Mouse (Mus musculus): ENCODE data around the gene Hirip3. TPM values are rescaled to one million over a fixed set of nuclear protein-coding genes. Genes with fewer than 3 reads are reported as not detected.
"Not testable (repeated sequence)": the region's sequence is repeated elsewhere in the genome, so short reads cannot be mapped to it uniquely, and the experiment has no call there.

Hirip3 gene
- polyA plus RNA-seq, 1 experiment from 2014 or later, result 23.4 TPM

GRCm38 (mm10) chr7:126883731-126884181 lies 22.0 kb downstream of the Hirip3 start:
- no peak for DNase-seq (ENCODE audit: low spot score)
- Histone ChIP-seq H3K9me3 (ENCODE audit: control insufficient read depth, low read length) (no peaks in the 10 kb centered on the region), H3K27ac (ENCODE audit: low read depth, low read length) (peak overlapping the region; percentile 89; the same call in 1 of the 2 replicates), H3K36me3 (ENCODE audit: control insufficient read depth, insufficient read depth, low read length) (peaks cover 9% of the 10 kb centered on the region; the same call in 1 of the 2 replicates), H3K4me2 (ENCODE audit: low read depth) (peak overlapping the region; percentile 100), H3K9ac (ENCODE audit: low read length) (peak overlapping the region; percentile 86), H3K27me3 (ENCODE audit: control insufficient read depth, insufficient read depth, low read length) (no peaks in the 10 kb centered on the region), H3K4me3 (ENCODE audit: low read depth, low read length) (peak overlapping the region; percentile 85), H3K4me1 (ENCODE audit: control insufficient read depth, insufficient read depth, low read length) (peaks cover 22% of the 10 kb centered on the region)
- ATAC-seq (ENCODE audit: insufficient read depth, low FRiP score, low TSS enrichment), result no peak; the same call in 1 of the 2 replicates
- WGBS, result under 1% methylated on average over 14 of the region's 15 CpGs

GRCm38 (mm10) chr7:126884286-126885164 lies 22.8 kb downstream of the Hirip3 start, which contains the start of gene Taok2:
Gene Taok2, minus strand, starts transcription at chr7:126884703.
- Histone ChIP-seq H3K4me2 (ENCODE audit: low read depth) (peak within 1 kb of the TSS; percentile 100), H3K27me3 (ENCODE audit: control insufficient read depth, insufficient read depth, low read length) (no peaks in the 10 kb centered on the region), H3K9ac (ENCODE audit: low read length) (peak within 1 kb of the TSS; percentile 86), H3K9me3 (ENCODE audit: control insufficient read depth, low read length) (no peaks in the 10 kb centered on the region), H3K36me3 (ENCODE audit: control insufficient read depth, insufficient read depth, low read length) (peaks cover 7% of the 10 kb centered on the region; the same call in 1 of the 2 replicates), H3K4me1 (ENCODE audit: control insufficient read depth, insufficient read depth, low read length) (peaks cover 22% of the 10 kb centered on the region), H3K4me3 (ENCODE audit: low read depth, low read length) (peak within 1 kb of the TSS; percentile 85), H3K27ac (ENCODE audit: low read depth, low read length) (peak within 1 kb of the TSS; percentile 89)
- peak; percentile 100 for DNase-seq (ENCODE audit: low spot score)
- under 1% methylated on average over 56 of the region's 56 CpGs for WGBS
- ATAC-seq (ENCODE audit: insufficient read depth, low FRiP score, low TSS enrichment), result peak; percentile 95

DNA sequence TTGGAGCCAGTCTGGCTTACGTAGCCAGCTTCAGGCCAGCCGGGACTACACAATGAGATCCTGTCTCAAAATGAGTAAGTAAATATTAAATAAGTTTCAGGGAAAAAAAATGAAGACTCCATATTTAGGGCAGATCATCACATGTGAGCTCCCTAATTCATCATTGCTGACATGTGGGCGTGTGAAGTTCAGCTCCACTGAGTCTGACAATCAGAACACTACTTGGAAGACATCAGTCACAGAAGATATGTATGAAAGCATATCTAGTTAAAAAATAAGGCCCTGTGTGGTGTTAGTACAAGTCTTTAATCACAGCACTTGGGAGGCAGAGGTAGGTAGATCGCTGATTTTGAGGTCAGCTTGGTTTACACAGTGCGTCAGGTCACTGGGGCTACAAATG lies 25.5 kb downstream of the Hirip3 start:
- Histone ChIP-seq H3K27ac (ENCODE audit: low read depth, low read length) (no peak overlapping the region), H3K27me3 (ENCODE audit: control insufficient read depth, insufficient read depth, low read length) (no peaks in the 10 kb centered on the region), H3K4me1 (ENCODE audit: control insufficient read depth, insufficient read depth, low read length) (peaks cover 14% of the 10 kb centered on the region), H3K9ac (ENCODE audit: low read length) (no peak overlapping the region), H3K4me2 (ENCODE audit: low read depth) (no peak overlapping the region), H3K9me3 (ENCODE audit: control insufficient read depth, low read length) (no peaks in the 10 kb centered on the region), H3K36me3 (ENCODE audit: control insufficient read depth, insufficient read depth, low read length) (no peaks in the 10 kb centered on the region), H3K4me3 (ENCODE audit: low read depth, low read length) (no peak overlapping the region)
- no peak for DNase-seq (ENCODE audit: low spot score)
- ATAC-seq (ENCODE audit: insufficient read depth, low FRiP score, low TSS enrichment), result no peak
- WGBS, result 81% methylated on average over 5 of the region's 5 CpGs

DNA sequence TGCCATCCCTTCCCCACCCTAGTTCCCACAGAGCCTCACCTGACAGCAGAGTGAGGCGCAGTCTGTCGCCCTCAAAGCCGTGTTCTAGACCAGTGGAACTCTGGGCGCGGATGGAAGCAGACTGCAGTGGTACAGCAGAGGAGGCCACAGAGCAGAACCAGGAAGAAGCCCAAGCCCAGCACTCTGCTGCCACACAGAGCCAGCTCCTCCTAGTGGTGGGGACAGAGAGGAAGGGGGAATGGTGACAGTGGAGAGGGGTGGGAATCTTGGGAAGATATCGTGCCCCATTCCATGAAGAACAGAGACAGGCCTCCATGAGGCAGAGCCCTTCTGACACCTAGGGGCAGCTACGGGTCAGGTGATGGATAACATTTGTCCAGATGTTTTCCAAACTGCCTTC lies 27.1 kb downstream of the Hirip3 start:
- H3K27ac ChIP-seq (ENCODE audit: low read depth, low read length), result no peak overlapping the region

DNA sequence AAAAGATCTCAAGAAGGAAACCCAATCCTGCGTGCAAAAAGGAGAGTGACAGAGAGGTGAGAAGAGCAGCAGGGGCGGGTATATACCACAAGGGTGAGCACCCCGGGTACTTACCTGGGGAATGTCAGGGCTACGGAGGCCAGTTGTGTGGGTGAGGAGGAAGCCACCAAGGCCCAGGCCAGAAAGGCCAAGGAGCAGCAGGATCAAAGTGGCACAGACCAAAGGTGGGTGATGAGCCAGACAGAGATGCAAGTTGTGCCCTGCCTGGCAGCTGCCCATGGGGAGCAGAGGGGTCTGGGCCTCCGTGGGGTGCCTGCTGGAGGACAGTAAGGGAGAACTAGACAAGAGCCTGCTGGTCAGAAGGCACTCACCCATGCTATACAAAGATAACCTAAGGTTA lies 35.1 kb downstream of the Hirip3 start:
- no peak overlapping the region for H3K27ac ChIP-seq (ENCODE audit: low read depth, low read length)
- 0 out of 2 replicates have a peak, but pooled peaks cover 4% of the 10 kb centered on the region for H3K4me1 ChIP-seq (ENCODE audit: control insufficient read depth, insufficient read depth, low read length)
- no peak overlapping the region for H3K4me3 ChIP-seq (ENCODE audit: low read depth, low read length)
- H3K9me3 ChIP-seq (ENCODE audit: control insufficient read depth, low read length), result no peaks in the 10 kb centered on the region
- no peak for ATAC-seq (ENCODE audit: insufficient read depth, low FRiP score, low TSS enrichment)
- H3K27me3 ChIP-seq (ENCODE audit: control insufficient read depth, insufficient read depth, low read length), result no peaks in the 10 kb centered on the region
- H3K9ac ChIP-seq (ENCODE audit: low read length), result no peak overlapping the region
- no peak overlapping the region for H3K4me2 ChIP-seq (ENCODE audit: low read depth)
- WGBS, result 91% methylated on average over 5 of the region's 5 CpGs
- no peak for DNase-seq (ENCODE audit: low spot score)
- H3K36me3 ChIP-seq (ENCODE audit: control insufficient read depth, insufficient read depth, low read length), result no peaks in the 10 kb centered on the region

More for the DNA sequence above, 27.1 kb downstream of the Hirip3 start:
- Histone ChIP-seq H3K9ac (ENCODE audit: low read length) (no peak overlapping the region), H3K27me3 (ENCODE audit: control insufficient read depth, insufficient read depth, low read length) (no peaks in the 10 kb centered on the region), H3K36me3 (ENCODE audit: control insufficient read depth, insufficient read depth, low read length) (no peaks in the 10 kb centered on the region), H3K9me3 (ENCODE audit: control insufficient read depth, low read length) (no peaks in the 10 kb centered on the region), H3K4me2 (ENCODE audit: low read depth) (no peak overlapping the region), H3K4me3 (ENCODE audit: low read depth, low read length) (no peak overlapping the region), H3K4me1 (ENCODE audit: control insufficient read depth, insufficient read depth, low read length) (no peaks in the 10 kb centered on the region)
- DNase-seq (ENCODE audit: low spot score) (no peak), ATAC-seq (ENCODE audit: insufficient read depth, low FRiP score, low TSS enrichment) (no peak)
- WGBS, result 54% methylated on average over 7 of the region's 7 CpGs

DNA sequence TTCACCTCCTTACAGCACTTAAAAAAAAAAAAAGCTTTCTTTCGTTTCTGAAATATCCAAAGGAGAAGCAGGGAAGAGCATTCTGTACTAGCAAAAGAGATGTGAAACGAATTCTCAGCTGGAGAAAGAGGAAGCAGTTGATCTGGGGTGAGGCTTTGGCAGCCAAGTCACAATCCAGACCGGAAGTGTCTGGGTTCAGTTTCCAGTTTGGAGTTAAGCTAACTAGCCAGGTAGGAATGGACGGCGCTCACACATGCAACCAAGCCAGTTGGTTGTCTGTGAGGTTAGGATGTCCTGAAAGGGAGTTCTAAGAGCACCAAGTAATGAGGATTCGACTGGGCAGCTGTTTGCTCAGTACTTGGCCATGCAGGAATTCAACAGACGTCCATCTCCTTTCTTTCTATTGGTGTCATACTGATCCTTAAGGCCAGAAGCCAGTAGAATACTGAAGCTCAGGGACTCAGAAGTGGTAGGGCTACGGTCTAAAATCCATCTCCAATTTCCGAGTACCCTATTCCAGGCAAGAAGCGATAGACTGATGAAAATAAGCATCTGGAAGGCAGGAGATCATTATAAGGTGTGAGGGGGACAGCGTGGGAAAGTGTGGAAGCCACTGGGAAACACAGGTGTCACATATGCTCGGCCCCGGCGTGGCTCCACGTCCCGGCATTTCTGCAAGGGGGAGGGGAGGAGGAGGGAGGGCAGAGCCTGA lies 35.8 kb downstream of the Hirip3 start:
- Histone ChIP-seq H3K9me3 (ENCODE audit: control insufficient read depth, low read length) (no peaks in the 10 kb centered on the region), H3K27ac (ENCODE audit: low read depth, low read length) (no peak overlapping the region), H3K27me3 (ENCODE audit: control insufficient read depth, insufficient read depth, low read length) (no peaks in the 10 kb centered on the region), H3K4me1 (ENCODE audit: control insufficient read depth, insufficient read depth, low read length) (0 out of 2 replicates have a peak, but pooled peaks cover 4% of the 10 kb centered on the region), H3K9ac (ENCODE audit: low read length) (peak overlapping the region; percentile 60), H3K36me3 (ENCODE audit: control insufficient read depth, insufficient read depth, low read length) (no peaks in the 10 kb centered on the region), H3K4me2 (ENCODE audit: low read depth) (peak overlapping the region; percentile 53), H3K4me3 (ENCODE audit: low read depth, low read length) (peak overlapping the region; percentile 45)
- DNase-seq (ENCODE audit: low spot score) (no peak), ATAC-seq (ENCODE audit: insufficient read depth, low FRiP score, low TSS enrichment) (peak; percentile 27; the same call in 1 of the 2 replicates)
- 26% methylated on average over 16 of the region's 16 CpGs for WGBS

DNA sequence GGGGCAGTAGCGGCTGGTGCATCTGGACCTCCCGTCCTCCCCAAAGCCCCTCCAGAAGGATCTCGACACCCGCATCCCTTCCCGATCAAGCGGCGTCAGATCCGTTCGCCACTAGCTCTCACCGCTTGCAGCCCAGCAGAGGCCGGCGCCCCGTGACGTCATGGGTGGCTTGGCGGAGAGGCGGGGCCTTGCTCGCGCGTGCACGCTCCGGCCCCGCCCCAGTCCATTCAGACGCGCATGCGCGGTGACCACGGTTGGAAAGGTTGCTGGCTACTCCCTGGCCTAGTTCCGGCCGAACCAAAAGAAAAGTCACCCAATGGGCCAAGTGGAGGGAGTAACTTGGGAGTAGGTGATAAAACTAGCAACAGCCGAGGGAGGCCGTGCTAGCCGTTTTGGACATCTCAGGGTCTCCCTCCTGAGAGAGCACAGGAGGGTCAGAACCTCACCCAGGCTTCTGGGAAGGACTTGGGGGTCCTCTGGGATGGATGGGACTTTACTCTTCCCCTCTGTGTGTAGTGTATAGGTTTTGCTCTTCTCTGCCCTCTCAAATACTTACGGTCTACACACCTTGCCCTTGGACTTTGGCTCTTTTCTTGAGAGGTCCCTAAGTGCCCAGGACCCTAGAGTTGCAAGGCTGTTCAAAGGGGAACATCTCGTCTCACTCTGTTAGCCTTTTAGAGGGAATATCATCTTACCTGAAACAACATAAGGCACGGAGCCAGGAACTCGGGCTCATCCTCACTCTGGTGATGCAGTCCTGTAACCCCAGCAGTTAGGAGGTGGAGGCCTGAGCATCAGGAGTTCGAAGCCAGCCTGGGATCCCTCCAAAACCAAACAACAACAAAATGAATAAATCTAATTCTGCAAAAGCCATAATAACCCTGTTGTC lies 36.6 kb downstream of the Hirip3 start:
- no peaks in the 10 kb centered on the region for H3K27me3 ChIP-seq (ENCODE audit: control insufficient read depth, insufficient read depth, low read length)
- no peaks in the 10 kb centered on the region for H3K36me3 ChIP-seq (ENCODE audit: control insufficient read depth, insufficient read depth, low read length)
- H3K9ac ChIP-seq (ENCODE audit: low read length), result peak overlapping the region; percentile 60
- no peaks in the 10 kb centered on the region for H3K9me3 ChIP-seq (ENCODE audit: control insufficient read depth, low read length)
- H3K4me2 ChIP-seq (ENCODE audit: low read depth), result peak overlapping the region; percentile 53
- 0 out of 2 replicates have a peak, but pooled peaks cover 4% of the 10 kb centered on the region for H3K4me1 ChIP-seq (ENCODE audit: control insufficient read depth, insufficient read depth, low read length)
- H3K27ac ChIP-seq (ENCODE audit: low read depth, low read length), result no peak overlapping the region
- peak; percentile 79 for ATAC-seq (ENCODE audit: insufficient read depth, low FRiP score, low TSS enrichment)
- 11% methylated on average over 37 of the region's 37 CpGs for WGBS
- peak; percentile 96 for DNase-seq (ENCODE audit: low spot score)
- H3K4me3 ChIP-seq (ENCODE audit: low read depth, low read length), result peak overlapping the region; percentile 45

GRCm38 (mm10) chr7:126899781-126900180 lies 38.0 kb downstream of the Hirip3 start:
- H3K27ac ChIP-seq (ENCODE audit: low read depth, low read length); ATAC-seq (ENCODE audit: insufficient read depth, low FRiP score, low TSS enrichment); H3K9me3 ChIP-seq (ENCODE audit: control insufficient read depth, low read length); H3K9ac ChIP-seq (ENCODE audit: low read length); H3K4me2 ChIP-seq (ENCODE audit: low read depth); DNase-seq (ENCODE audit: low spot score); H3K4me3 ChIP-seq (ENCODE audit: low read depth, low read length); H3K36me3 ChIP-seq (ENCODE audit: control insufficient read depth, insufficient read depth, low read length); H3K4me1 ChIP-seq (ENCODE audit: control insufficient read depth, insufficient read depth, low read length); H3K27me3 ChIP-seq (ENCODE audit: control insufficient read depth, insufficient read depth, low read length): not testable (repeated sequence)
- WGBS, result 95% methylated on average over 7 of the region's 9 CpGs

All from neural tube, embryonic 11.5 days (tissue).